Mouse (Mus musculus) urinary bladder, postnatal 36 days (tissue): ENCODE results near the gene Arhgap28.

Experiments used
- DNase-seq, 2 experiments: peaks; one replicate each; pipeline ENCODE4 v3.0.0; 2022; ENCODE audit warnings: low spot score in 2 of 2, mixed read lengths in 1 of 2

Gene Arhgap28

GRCm38 (mm10) chr17:68003741-68004560, at the start of gene Arhgap28:
Gene Arhgap28 (minus strand): TSS chr17:68004120.
- DNase-seq: peak; percentile 87 to 90

GRCm38 (mm10) chr17:68046341-68046675, 42.4 kb upstream of the Arhgap28 start:
- DNase-seq: no peak

- DNase-seq: no peak
Measured at GRCm38 (mm10) chr17:68045655-68046340, 41.9 kb upstream of the Arhgap28 start.

- no peak for DNase-seq
Measured at GRCm38 (mm10) chr17:68042377-68042776, 38.5 kb upstream of the Arhgap28 start.

GRCm38 (mm10) chr17:68037011-68037410, 33.1 kb upstream of the Arhgap28 start:
- no peak for DNase-seq

- DNase-seq: no peak
Measured at GRCm38 (mm10) chr17:68029495-68029894, 25.6 kb upstream of the Arhgap28 start.

- no peak for DNase-seq
Measured at GRCm38 (mm10) chr17:68028519-68028918, 24.6 kb upstream of the Arhgap28 start.

GRCm38 (mm10) chr17:68024327-68024726, 20.4 kb upstream of the Arhgap28 start:
- no peak for DNase-seq

GRCm38 (mm10) chr17:68019466-68020065, 15.6 kb upstream of the Arhgap28 start:
- no peak for DNase-seq

GRCm38 (mm10) chr17:68017095-68017494, 13.2 kb upstream of the Arhgap28 start:
- no peak for DNase-seq

- DNase-seq: no peak
Measured at GRCm38 (mm10) chr17:68011606-68012005, 7.7 kb upstream of the Arhgap28 start.

GRCm38 (mm10) chr17:68010041-68010440, 6.1 kb upstream of the Arhgap28 start:
- no peak for DNase-seq

- no peak for DNase-seq
Measured at GRCm38 (mm10) chr17:68004581-68005330, 836 bp upstream of the Arhgap28 start.

GRCm38 (mm10) chr17:68002608-68003595, 1.0 kb downstream of the Arhgap28 start:
- no peak for DNase-seq

- no peak for DNase-seq
Measured at GRCm38 (mm10) chr17:67999801-68000200, 4.1 kb downstream of the Arhgap28 start.

- DNase-seq: no peak
Measured at GRCm38 (mm10) chr17:67996769-67997155, 7.2 kb downstream of the Arhgap28 start.

- DNase-seq: peak in 1 of 2 experiments; percentile 10
Measured at GRCm38 (mm10) chr17:67996097-67996768, 7.7 kb downstream of the Arhgap28 start.

- DNase-seq: no peak
Measured at GRCm38 (mm10) chr17:67995277-67995819, 8.6 kb downstream of the Arhgap28 start.

GRCm38 (mm10) chr17:67994861-67995260, 9.1 kb downstream of the Arhgap28 start:
- DNase-seq: no peak
